23 mouse cellular contexts compared by ENCODE assay signal in the genomic region with DNA sequence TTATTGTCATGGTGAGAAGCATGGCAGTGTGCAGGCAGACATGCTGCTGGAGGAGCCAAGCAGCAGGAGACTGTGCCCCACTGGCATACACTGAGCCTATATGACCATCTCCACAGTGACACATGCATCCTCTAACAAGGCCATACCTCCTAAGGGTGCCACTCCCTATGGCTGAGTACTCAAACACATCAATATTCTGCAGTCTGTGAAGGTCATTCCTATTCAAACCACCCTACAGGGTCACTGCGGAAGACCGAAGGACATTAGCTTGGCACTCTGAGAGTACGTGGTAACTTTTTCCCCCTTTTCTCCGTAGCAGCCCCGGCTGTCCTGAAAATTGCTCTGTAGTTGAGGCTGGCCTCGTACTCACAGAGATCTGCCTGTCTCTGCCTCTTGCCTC. TPM values are rescaled to one million over a fixed set of nuclear protein-coding genes. Genes with fewer than 3 reads are reported as not detected.
A peak's percentile ranks its signal among the peaks of the same experiment; 100 is the strongest.
DNase-seq lines count a peak whose midpoint lies in the region; ATAC-seq and TF ChIP-seq lines count a peak whose summit lies in the region.
"Had no signal": no experiment of that assay in that cellular context is flagged by ENCODE, and none has a peak within 500 bp of the region (broad histone marks: within the 10 kb centered on the region; RNA-seq: fewer than 3 reads in every experiment).

No protein-coding gene starts in this region.

- no peak for TF ChIP-seq POLR2A in ES-Bruce4 (IDR thresholded peaks at IDR 0.05; ENCODE audit: insufficient read depth, low read length)

- H3K9ac ChIP-seq in ES-Bruce4 (ENCODE audit: low read depth, poor library complexity, severe bottlenecking) (peak overlapping the region; percentile 51), ES-E14 (ENCODE audit: insufficient read depth, low read depth, low read length, poor library complexity, severe bottlenecking) (peak overlapping the region; percentile 35)
- H3K9ac ChIP-seq in forebrain, embryonic 11.5 days (ENCODE audit: low read length), result no peak overlapping the region
- H3K9ac ChIP-seq: embryonic facial prominence, embryonic 13.5 days; embryonic facial prominence, embryonic 15.5 days; forebrain, embryonic 13.5 days; forebrain, embryonic 15.5 days; forebrain, postnatal 0 days had no signal

- H3K9me3 ChIP-seq in megakaryocyte, embryonic 14.5 days, result no peaks in the 10 kb centered on the region
- no peaks in the 10 kb centered on the region for H3K9me3 ChIP-seq in ES-Bruce4 (replicated peaks; ENCODE audit: control insufficient read depth, insufficient read depth, low read length, poor library complexity, severe bottlenecking)
- H3K9me3 ChIP-seq in ES-E14 (ENCODE audit: control insufficient read depth, insufficient read depth, low read depth, low read length), result no peaks in the 10 kb centered on the region
- H3K9me3 ChIP-seq in forebrain, embryonic 11.5 days (ENCODE audit: control insufficient read depth, low read length), result no peaks in the 10 kb centered on the region
- H3K9me3 ChIP-seq: embryonic facial prominence, embryonic 13.5 days; embryonic facial prominence, embryonic 15.5 days; forebrain, embryonic 10.5 days; forebrain, embryonic 13.5 days; forebrain, embryonic 15.5 days had no signal

- ATAC-seq in megakaryocyte, adult 5-6 weeks (ENCODE audit: poor library complexity, severe bottlenecking), result no peak
- ATAC-seq in forebrain, embryonic 11.5 days (replicated peaks; ENCODE audit: low FRiP score), result no peak
- ATAC-seq: forebrain, embryonic 13.5 days; forebrain, postnatal 0 days had no signal

- TF ChIP-seq EP300 in ES-Bruce4 (IDR thresholded peaks at IDR 0.05; ENCODE audit: insufficient read depth, low read depth, low read length), result 0 out of 2 replicates have a peak, but pooled peaks have one; percentile 11

- TF ChIP-seq CTCF in ES-Bruce4 (IDR thresholded peaks at IDR 0.05; ENCODE audit: low read depth, low read length), result no peak

- in situ Hi-C loops in ES-E14 (cut with MboI; ENCODE audit: low sequenced_read_pairs in 2 of 2, unreplicated experiment in 2 of 2), result no loop called here

- peak overlapping the region; percentile 4 for H3K4me3 ChIP-seq in megakaryocyte, embryonic 14.5 days (replicated peaks)
- H3K4me3 ChIP-seq in ES-Bruce4 (ENCODE audit: low read depth, low read length), result peak overlapping the region; percentile 29
- H3K4me3 ChIP-seq in ES-E14 (ENCODE audit: insufficient read depth in 1 of 2, low read depth in 1 of 2, low read length in 2 of 2, poor library complexity in 1 of 2, severe bottlenecking in 1 of 2), result peak overlapping the region in 1 of 2 experiments; percentile 28; a peak in 2 of 4 replicates
- no peak overlapping the region for H3K4me3 ChIP-seq in forebrain, embryonic 11.5 days (ENCODE audit: low read depth, low read length)
- H3K4me3 ChIP-seq: embryonic facial prominence, embryonic 13.5 days; erythroblast, embryonic 14.5 days; forebrain, embryonic 13.5 days; forebrain, embryonic 15.5 days had no signal

- H3K27ac ChIP-seq in ES-Bruce4 (ENCODE audit: insufficient read depth, low read length), result peak overlapping the region; percentile 98
- H3K27ac ChIP-seq in ES-E14 (ENCODE audit: insufficient read depth, low read depth, low read length, poor library complexity, severe bottlenecking), result peak overlapping the region; percentile 99
- no peak overlapping the region for H3K27ac ChIP-seq in forebrain, embryonic 11.5 days (ENCODE audit: low read depth, low read length)
- H3K27ac ChIP-seq: embryonic facial prominence, embryonic 13.5 days; embryonic facial prominence, embryonic 15.5 days; forebrain, embryonic 13.5 days; forebrain, embryonic 15.5 days had no signal

- H3K27me3 ChIP-seq in megakaryocyte, embryonic 14.5 days (replicated peaks), result peaks cover 37% of the 10 kb centered on the region
- H3K27me3 ChIP-seq in ES-Bruce4 (ENCODE audit: control insufficient read depth, insufficient read depth, low read length, poor library complexity, severe bottlenecking), result no peaks in the 10 kb centered on the region
- H3K27me3 ChIP-seq in forebrain, embryonic 11.5 days (ENCODE audit: control insufficient read depth, insufficient read depth, low read length), result no peaks in the 10 kb centered on the region
- H3K27me3 ChIP-seq: embryonic facial prominence, embryonic 13.5 days; embryonic facial prominence, embryonic 15.5 days; forebrain, embryonic 13.5 days; forebrain, embryonic 15.5 days had no signal

- no peak for DNase-seq in ES-E14 (ENCODE audit: low read depth, low spot score)
- DNase-seq in ZHBTc4 (ENCODE audit: low read depth, low spot score), result peak; percentile 54
- no peak for DNase-seq in spleen, adult 12 weeks (ENCODE audit: low spot score)
- no peak for DNase-seq in forebrain, embryonic 11.5 days (ENCODE audit: low spot score)
- no peak for DNase-seq in cerebellum, postnatal 14 days
- DNase-seq: adrenal gland, adult 2 months; adrenal gland, postnatal 10 days; adrenal gland, postnatal 25 days; cerebellum, adult 11 months; cerebellum, adult 18-20 months; cerebellum, adult 8-10 months; cerebellum, adult 9-11 months; embryo, embryonic 11 days; forebrain, postnatal 0 days had no signal

- H3K36me3 ChIP-seq in megakaryocyte, embryonic 14.5 days (replicated peaks; ENCODE audit: low read length), result no peaks in the 10 kb centered on the region
- H3K36me3 ChIP-seq in ES-Bruce4 (ENCODE audit: control insufficient read depth, insufficient read depth, low read length, poor library complexity, severe bottlenecking), result no peaks in the 10 kb centered on the region
- H3K36me3 ChIP-seq in ES-E14 (ENCODE audit: control insufficient read depth, insufficient read depth, low read length, poor library complexity, severe bottlenecking), result no peaks in the 10 kb centered on the region
- H3K36me3 ChIP-seq in forebrain, embryonic 11.5 days (ENCODE audit: control insufficient read depth, insufficient read depth, low read length), result no peaks in the 10 kb centered on the region
- H3K36me3 ChIP-seq: embryonic facial prominence, embryonic 13.5 days; embryonic facial prominence, embryonic 15.5 days; forebrain, embryonic 10.5 days; forebrain, embryonic 15.5 days had no signal

- peaks cover 18% of the 10 kb centered on the region for H3K4me1 ChIP-seq in megakaryocyte, embryonic 14.5 days
- peaks cover 2% of the 10 kb centered on the region for H3K4me1 ChIP-seq in ES-Bruce4 (ENCODE audit: control insufficient read depth, insufficient read depth, low read length)
- H3K4me1 ChIP-seq in ES-E14 (ENCODE audit: control insufficient read depth in 2 of 2, insufficient read depth in 2 of 2, low read length in 2 of 2, poor library complexity in 1 of 2), result peaks cover 5 to 8% of the 10 kb centered on the region in 2 experiments; a peak in 3 of 4 replicates
- H3K4me1 ChIP-seq in forebrain, embryonic 11.5 days (replicated peaks; ENCODE audit: control insufficient read depth, insufficient read depth, low read length), result peaks cover 4% of the 10 kb centered on the region; the same call in 1 of the 2 replicates

- 93% methylated on average over 6 of the region's 6 CpGs for WGBS in forebrain, embryonic 11.5 days

- H3K4me2 ChIP-seq in forebrain, embryonic 11.5 days (ENCODE audit: low read depth, low read length, severe bottlenecking), result no peak overlapping the region

TF ChIP-seq in ES-E14, 5 proteins besides CTCF, POLR2A, EP300 and RAD21:
- TF ChIP-seq HCFC1 (IDR thresholded peaks at IDR 0.05; ENCODE audit: borderline replicate concordance, insufficient read depth, low read length), result no peak
TF ChIP-seq in ES-E14: peak in this region for 0.

RNA-seq across cellular contexts. Expression of a gene that starts 52.5 kb away (rescaled TPM):
- not detected in 2 replicates for polyA plus RNA-seq in megakaryocyte, embryonic 14.5 days (2012; ENCODE audit: insufficient read depth, low replicate concordance)
- total RNA-seq in megakaryocyte, adult 5-6 weeks (2015), result not detected in 2 replicates
- total RNA-seq in megakaryocyte, adult 5-6 weeks (2017), result not detected in 2 replicates
- polyA plus RNA-seq in ES-Bruce4 (2011; ENCODE audit: insufficient read depth, insufficient read length, low read depth, missing spikeins), result 52.0 and 55.9 TPM in 2 replicates
- 19.6 and 20.1 TPM in 2 replicates for total RNA-seq in ES-E14 (2012; rRNA removed)
- 12.5 and 18.5 TPM in 2 replicates for polyA plus RNA-seq in forebrain, embryonic 11.5 days (2014; fragmentation: Nextera tagmentation; extraction: Ambion mirVana)
- polyA plus RNA-seq: erythroblast, embryonic 14.5 days had no signal

Comparison
In these comparisons a context has a peak if more than half of its experiments do, and no peak if none do; other contexts are left out.
1. RNA of a gene that starts 52.5 kb away (polyA plus RNA-seq): 52.0 to 55.9 TPM in ES-Bruce4 and 12.5 to 18.5 TPM in forebrain, embryonic 11.5 days; not detected in megakaryocyte, embryonic 14.5 days; every median in the first group is over 10 times any median in the second.